Mouse (Mus musculus) gastrocnemius, postnatal 14 days (tissue): ENCODE measurements around the gene Insig1. TPM values are rescaled to one million over a fixed set of nuclear protein-coding genes. Genes with fewer than 3 reads are reported as not detected.
A peak's percentile ranks its signal among the peaks of the same experiment; 100 is the strongest.

Experiments used
- DNase-seq: peaks from one replicate; pipeline ENCODE4 v3.0.0; 2021; ENCODE audit warnings: mixed read lengths
- intact Hi-C: fragments of 180-260 bp; cut with DNase I; formaldehyde crosslinking; loops from one replicate; pipeline ENCODE4 v1.15.1; 2025; ENCODE audit warnings: low total_unique reads
- total RNA-seq, 2 experiments: library from RNA; stranded (reverse); gene quantifications; 2 replicates each; pipeline ENCODE4 v1.2.3; 2021

Gene Insig1
- total RNA-seq, 2 experiments from 2014 or later, result 9.1 to 13.9 TPM

DNA sequence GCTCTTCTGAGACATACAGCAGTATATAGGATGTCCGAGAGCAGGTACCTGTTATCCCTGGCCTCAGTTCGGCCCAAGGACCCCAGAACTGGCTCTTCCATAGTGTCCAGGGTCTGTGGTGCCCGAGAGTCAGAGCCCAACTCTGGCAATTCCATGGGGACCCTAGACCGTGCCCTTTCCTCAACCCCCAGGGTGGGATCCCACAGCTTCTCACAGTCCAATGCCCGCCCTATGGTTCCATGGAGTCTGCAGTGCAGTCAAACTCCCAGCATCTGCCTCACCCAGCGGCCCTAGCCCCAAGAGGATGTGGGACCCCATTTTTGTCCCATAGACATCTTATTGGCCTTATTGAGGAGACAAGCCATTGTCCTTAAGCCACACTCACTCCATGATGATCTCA is 36.8 kb downstream of the Insig1 start:
- intact Hi-C loops, result no loop called here
- no peak for DNase-seq

DNA sequence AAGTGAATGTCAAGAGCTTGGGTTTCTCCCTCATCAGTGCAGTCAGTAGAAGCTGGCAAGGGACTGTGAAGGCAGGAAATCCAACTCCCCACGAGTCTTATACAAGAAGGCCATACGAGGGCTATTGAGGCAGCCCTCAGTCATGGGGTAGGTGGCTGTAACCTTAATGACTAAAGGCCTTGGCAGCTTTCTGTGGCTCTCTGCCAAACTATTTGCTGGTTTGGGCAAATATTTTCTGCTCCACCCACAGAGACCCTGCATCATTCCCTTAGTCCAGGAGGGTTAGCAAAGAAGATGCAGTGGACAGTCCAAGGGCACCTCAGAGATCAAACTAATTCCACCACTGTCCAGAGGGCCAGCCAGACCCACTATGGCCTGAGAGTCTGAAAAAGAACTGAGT is 39.7 kb downstream of the Insig1 start:
- intact Hi-C loops, result no loop called here
- DNase-seq, result no peak

DNA sequence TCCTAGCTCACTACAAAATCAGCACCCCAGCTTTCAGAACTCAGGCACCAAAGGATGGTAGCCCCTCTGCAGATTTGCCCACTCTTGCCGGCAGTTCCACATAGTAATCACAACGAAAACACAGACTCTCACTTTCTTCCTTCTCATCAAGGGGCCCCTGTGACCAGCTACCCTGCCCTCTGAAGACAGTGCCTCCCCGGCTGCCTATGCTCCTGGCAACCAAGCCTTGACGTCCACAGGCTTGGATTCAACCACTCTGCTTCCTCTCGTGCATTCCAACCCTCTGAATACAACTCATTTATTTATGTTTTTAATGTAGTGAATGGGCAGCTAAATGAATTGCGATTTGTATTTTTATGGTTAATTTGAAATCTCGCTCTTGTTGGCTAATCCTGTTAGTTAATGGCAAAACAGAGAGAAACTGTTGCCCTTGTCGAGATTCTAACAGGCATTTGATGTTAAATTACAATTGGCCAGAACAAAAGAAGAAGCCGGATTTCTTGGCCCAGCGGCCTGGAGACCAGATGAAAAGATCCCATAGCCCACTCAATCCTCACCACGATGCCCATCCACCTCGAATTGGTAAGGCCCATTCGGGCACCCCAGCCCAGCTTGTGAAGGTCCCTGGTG is 46.2 kb downstream of the Insig1 start:
- DNase-seq, result no peak
- intact Hi-C loops, result no loop called here

GRCm38 (mm10) chr5:28117882-28118530 is 46.8 kb downstream of the Insig1 start:
- no peak for DNase-seq
- intact Hi-C loops, result no loop called here

GRCm38 (mm10) chr5:28118531-28118925 is 47.4 kb downstream of the Insig1 start:
- intact Hi-C loops, result no loop called here

DNA sequence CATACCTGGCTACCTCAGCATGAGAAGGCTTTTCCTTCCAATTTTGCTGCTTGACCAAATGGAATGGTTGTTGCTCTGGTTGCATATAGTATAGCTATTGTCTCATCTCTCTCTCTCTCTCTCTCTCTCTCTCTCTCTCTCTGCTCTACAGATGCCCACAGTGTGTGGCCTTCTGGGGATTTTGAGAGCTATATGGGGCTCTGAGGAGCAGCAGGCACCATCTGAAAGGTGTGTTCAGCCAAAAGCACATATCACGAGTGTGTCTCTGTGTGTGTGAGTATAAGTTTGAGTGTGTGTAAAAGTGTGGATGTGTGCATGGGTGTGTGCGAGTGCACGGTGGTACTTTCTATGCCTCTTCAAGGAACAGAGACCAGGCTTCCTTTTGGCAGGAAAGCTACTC is 48.4 kb downstream of the Insig1 start:
- no peak for DNase-seq
- intact Hi-C loops, result no loop called here

More at GRCm38 (mm10) chr5:28118531-28118925, 47.4 kb downstream of the Insig1 start:
- no peak for DNase-seq

GRCm38 (mm10) chr5:28122491-28123454 is 51.6 kb downstream of the Insig1 start:
- peak; percentile 55 for DNase-seq
- intact Hi-C loops, result no loop called here

- intact Hi-C loops, result no loop called here
Measured at GRCm38 (mm10) chr5:28123455-28123825, 52.3 kb downstream of the Insig1 start.

DNA sequence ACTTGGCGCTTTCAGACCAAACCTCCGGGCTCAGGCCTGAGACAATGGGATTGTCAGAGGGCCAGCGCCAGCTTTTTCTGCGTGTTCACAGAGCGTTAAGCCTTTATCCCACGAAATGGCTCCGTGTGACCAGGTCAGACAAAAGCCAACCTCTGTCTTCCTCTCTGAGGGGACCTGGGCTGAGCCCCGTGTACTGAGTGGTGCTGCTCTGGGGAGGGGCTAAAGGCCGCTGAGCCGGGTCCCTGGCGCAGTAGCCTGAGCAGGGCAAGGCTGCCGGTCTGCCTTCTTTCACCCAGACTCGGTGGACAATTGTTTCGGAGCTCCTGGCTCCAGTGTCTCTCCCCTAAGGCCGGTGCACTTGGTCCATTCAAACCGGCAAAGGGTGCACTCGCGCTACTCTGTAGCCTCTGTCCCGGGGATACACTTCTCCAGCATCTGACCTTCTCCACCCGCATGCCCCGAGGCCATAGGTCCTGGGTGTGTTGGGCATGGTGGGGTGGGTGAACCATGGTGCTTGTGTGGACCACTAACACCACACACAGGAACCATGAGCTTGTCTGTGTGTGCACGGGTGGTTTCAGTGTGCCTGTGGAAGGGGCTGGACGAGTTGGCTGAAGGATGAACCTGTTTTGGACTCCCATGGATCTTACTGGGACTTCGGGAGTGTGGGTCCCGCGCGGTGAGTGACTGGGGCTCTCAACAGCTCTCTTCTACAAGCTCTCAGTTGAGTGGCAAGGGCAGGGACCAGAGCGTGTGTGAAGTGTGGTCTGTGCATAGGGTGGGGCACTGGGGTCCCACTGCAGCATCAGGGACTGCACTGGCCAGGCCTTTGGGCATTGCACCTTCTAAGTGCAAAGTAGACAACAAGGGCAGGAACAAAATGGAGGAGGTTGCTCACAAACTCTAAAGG is 53.4 kb downstream of the Insig1 start:
- DNase-seq, result no peak
- intact Hi-C loops, result no loop called here

More at GRCm38 (mm10) chr5:28123455-28123825, 52.3 kb downstream of the Insig1 start:
- DNase-seq, result no peak

Other genes with a start within 250 kb of the Insig1 start
- not detected for gene Htr5a, start 229.2 kb upstream of the Insig1 start, total RNA-seq
- gene En2, start 94.3 kb downstream of the Insig1 start, total RNA-seq, result under 1 TPM; 0.18 to 0.23 TPM
- gene Cnpy1, start 174.4 kb downstream of the Insig1 start, total RNA-seq, result under 1 TPM in 1 of 2 experiments, not detected in 1; 0.12 TPM
- gene Rbm33, start 245.8 kb downstream of the Insig1 start, total RNA-seq, result 10 to 100 TPM; 20.3 to 28.3 TPM